Mouse (Mus musculus) MEL-GATA-1-ER (cell line): Measurements from ENCODE around the gene Dusp8.

Experiments
- DNase-seq: peaks from one replicate; pipeline ENCODE4 v3.0.0-alpha.2; 2012; ENCODE audit warnings: low read depth; ENCODE audit errors: extremely low read depth

The Dusp8 gene

GRCm38 (mm10) chr7:142055431-142055830, 40.2 kb downstream of the Dusp8 start:
- DNase-seq, result no peak

- DNase-seq, result no peak
Measured at GRCm38 (mm10) chr7:142050536-142050935, 45.1 kb downstream of the Dusp8 start.

- no peak for DNase-seq
Measured at GRCm38 (mm10) chr7:142045932-142046331, 49.7 kb downstream of the Dusp8 start.

- DNase-seq, result no peak
Measured at GRCm38 (mm10) chr7:142045344-142045743, 50.3 kb downstream of the Dusp8 start.

- DNase-seq, result no peak
Measured at GRCm38 (mm10) chr7:142040756-142041155, 54.9 kb downstream of the Dusp8 start.

- DNase-seq, result no peak
Measured at GRCm38 (mm10) chr7:142037553-142038170, 58.0 kb downstream of the Dusp8 start.

- no peak for DNase-seq
Measured at GRCm38 (mm10) chr7:142035048-142035811, 60.4 kb downstream of the Dusp8 start.

- DNase-seq, result no peak
Measured at GRCm38 (mm10) chr7:142034198-142034597, 61.4 kb downstream of the Dusp8 start.

- DNase-seq, result no peak
Measured at GRCm38 (mm10) chr7:142030073-142030472, 65.6 kb downstream of the Dusp8 start.
